Mouse (Mus musculus) liver, embryonic 15.5 days (tissue): ENCODE results near the gene Kazn. TPM values are rescaled to one million over a fixed set of nuclear protein-coding genes. Genes with fewer than 3 reads are reported as not detected.

ENCODE experiments used
- ATAC-seq: fragments of 200-750 bp; cut with Nextera tagmentation; 2 replicates; pipeline ENCODE4 v1.8.0; 2017; ENCODE audit warnings: moderate number of reproducible peaks, mild to moderate bottlenecking, moderate library complexity; ENCODE audit not compliant: insufficient read depth
- H3K27ac ChIP-seq: fragments of 300-500 bp; sonication (generic); replicated peaks from 2 replicates; pipeline ENCODE4 v1.5.1; 2015; ENCODE audit warnings: mild to moderate bottlenecking, inconsistent platforms
- H3K27me3 ChIP-seq: fragments of 300-500 bp; sonication (generic); 2 replicates; pipeline ENCODE4 v1.6.1; 2015; ENCODE audit warnings: mild to moderate bottlenecking, inconsistent platforms
- H3K36me3 ChIP-seq: fragments of 300-500 bp; sonication (generic); replicated peaks from 2 replicates; pipeline ENCODE4 v1.6.1; 2015; ENCODE audit warnings: moderate library complexity, mild to moderate bottlenecking, inconsistent platforms
- H3K4me1 ChIP-seq: fragments of 300-500 bp; sonication (generic); replicated peaks from 2 replicates; pipeline ENCODE4 v1.6.1; 2015; ENCODE audit warnings: inconsistent platforms
- H3K4me2 ChIP-seq: fragments of 300-500 bp; sonication (generic); 2 replicates; pipeline ENCODE4 v1.6.1; 2015; ENCODE audit warnings: moderate library complexity, mild to moderate bottlenecking, inconsistent platforms
- H3K4me3 ChIP-seq: fragments of 300-500 bp; sonication (generic); replicated peaks from 2 replicates; pipeline ENCODE4 v1.5.1; 2015; ENCODE audit warnings: mild to moderate bottlenecking, inconsistent platforms
- H3K9ac ChIP-seq: fragments of 300-500 bp; sonication (generic); 2 replicates; pipeline ENCODE4 v1.6.1; 2015; ENCODE audit warnings: moderate library complexity, mild to moderate bottlenecking, inconsistent platforms
- H3K9me3 ChIP-seq: fragments of 300-500 bp; sonication (generic); replicated peaks from 2 replicates; pipeline ENCODE4 v1.6.1; 2016; ENCODE audit warnings: inconsistent platforms
- WGBS: fragments of 180-500 bp; shearing (Covaris S2); methylation state at CpG from one replicate; pipeline ENCODE4 v1.1.7; 2015; ENCODE audit warnings: mixed read lengths; ENCODE audit not compliant: insufficient replicate concordance; 5-methylcytosine and 5-hydroxymethylcytosine counted together
- polyA plus RNA-seq: library from polyadenylated mRNA; unstranded; fragments of >200 nt; fragmentation: Nextera tagmentation; extraction: Ambion mirVana; gene quantifications from 2 replicates; pipeline ENCODE4 v1.2.1, GENCODE M21; 2015

Gene Kazn
- polyA plus RNA-seq, 1 experiment from 2014 or later = 0.70 TPM

DNA sequence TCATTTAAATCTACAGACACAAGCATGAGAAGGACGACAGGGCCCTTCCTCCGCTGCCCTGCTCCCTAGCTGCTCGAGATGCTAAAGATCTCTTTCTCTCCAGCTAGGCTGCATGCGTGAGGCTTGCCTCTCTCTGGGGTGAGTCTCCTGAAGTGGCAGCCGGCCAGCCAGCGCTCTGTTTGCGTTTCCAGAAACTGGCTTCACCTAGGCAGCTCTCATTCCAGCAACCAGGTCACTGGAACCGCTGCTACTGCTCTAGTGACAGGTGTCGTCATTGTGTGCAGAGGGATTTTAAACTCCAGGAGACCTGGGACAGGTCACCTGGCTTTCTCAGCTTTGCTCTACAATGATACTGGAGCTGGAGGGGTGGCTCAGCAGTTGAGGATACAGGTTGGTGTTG, 76.5 kb downstream of the Kazn start:
- Histone ChIP-seq H3K4me3 (no peak overlapping the region), H3K27ac (no peak overlapping the region), H3K27me3 (no peaks in the 10 kb centered on the region), H3K9me3 (no peaks in the 10 kb centered on the region), H3K9ac (no peak overlapping the region), H3K36me3 (no peaks in the 10 kb centered on the region), H3K4me1 (peaks cover 10% of the 10 kb centered on the region; the same call in 1 of the 2 replicates), H3K4me2 (no peak overlapping the region)
- 64% methylated on average over 9 of the region's 9 CpGs for WGBS
- ATAC-seq = peak; percentile 36; the same call in 1 of the 2 replicates

DNA sequence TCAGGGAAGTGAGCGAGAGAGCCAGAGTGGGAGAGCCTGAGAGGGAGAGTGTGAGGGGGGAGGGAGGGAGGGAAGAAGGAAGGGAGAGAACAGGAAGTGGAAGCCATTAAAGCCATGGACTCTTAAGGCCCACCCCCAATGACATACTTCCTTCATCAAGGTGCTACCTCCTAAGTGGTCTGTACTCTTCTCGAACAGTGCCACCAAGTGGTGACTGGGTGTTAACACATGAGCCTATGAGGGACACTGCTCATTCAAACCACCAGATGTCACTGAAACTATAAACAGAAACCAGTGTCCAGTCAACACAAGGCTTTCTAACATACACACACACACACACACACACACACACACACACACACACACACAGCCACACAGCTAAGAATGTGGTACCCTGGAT, 77.1 kb downstream of the Kazn start:
- Histone ChIP-seq H3K9ac (no peak overlapping the region), H3K36me3 (no peaks in the 10 kb centered on the region), H3K27me3 (no peaks in the 10 kb centered on the region), H3K4me1 (peaks cover 10% of the 10 kb centered on the region; the same call in 1 of the 2 replicates), H3K4me3 (no peak overlapping the region), H3K9me3 (no peaks in the 10 kb centered on the region), H3K4me2 (no peak overlapping the region), H3K27ac (no peak overlapping the region)
- 72% methylated on average over 2 of the region's 2 CpGs for WGBS
- no peak for ATAC-seq

DNA sequence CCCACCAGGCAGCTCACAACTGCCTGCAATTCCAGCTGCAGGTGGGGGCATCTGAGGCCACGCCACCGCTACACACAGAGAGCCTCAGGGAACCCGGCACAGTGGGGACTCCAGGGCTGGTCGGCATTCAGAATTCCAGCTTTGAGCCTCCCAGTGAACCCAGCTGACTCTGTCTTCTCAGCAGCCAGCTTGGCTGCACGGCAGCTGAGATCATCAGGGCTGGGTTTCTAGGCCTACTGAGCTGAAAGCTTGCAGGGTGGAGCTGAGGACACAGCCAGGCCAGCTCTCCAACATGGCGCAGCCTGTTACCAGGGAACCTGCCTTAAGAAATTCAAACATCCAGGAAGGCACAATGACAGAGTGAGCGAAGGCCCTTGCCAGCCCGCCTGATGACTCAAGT, 79.2 kb downstream of the Kazn start:
- Histone ChIP-seq H3K9ac (no peak overlapping the region), H3K4me3 (no peak overlapping the region), H3K4me1 (no peaks in the 10 kb centered on the region), H3K9me3 (no peaks in the 10 kb centered on the region), H3K27me3 (no peaks in the 10 kb centered on the region), H3K4me2 (no peak overlapping the region), H3K36me3 (no peaks in the 10 kb centered on the region), H3K27ac (no peak overlapping the region)
- ATAC-seq = no peak
- 63% methylated on average over 8 of the region's 8 CpGs for WGBS

DNA sequence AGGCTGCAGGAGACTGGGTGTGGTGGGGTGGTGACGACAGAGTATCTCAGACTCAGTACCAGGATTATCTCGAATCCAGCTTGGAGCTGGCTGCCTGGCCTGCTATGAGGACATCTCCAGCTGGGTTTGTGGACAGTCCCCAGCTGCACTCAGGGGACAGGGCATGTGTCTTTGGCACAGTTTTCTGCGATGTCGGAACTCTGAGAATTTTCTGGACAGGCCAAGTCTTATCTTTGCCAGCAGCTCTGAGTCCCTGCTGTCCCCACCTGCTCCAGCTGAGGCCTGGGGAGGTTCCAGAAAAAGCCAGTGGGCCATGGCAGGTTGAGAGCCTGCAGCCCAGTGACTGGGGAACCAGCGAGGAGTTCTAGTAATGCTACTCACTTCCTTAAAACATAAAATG, 82.7 kb downstream of the Kazn start:
- Histone ChIP-seq H3K9me3 (no peaks in the 10 kb centered on the region), H3K27ac (no peak overlapping the region), H3K4me2 (no peak overlapping the region), H3K36me3 (no peaks in the 10 kb centered on the region), H3K9ac (no peak overlapping the region), H3K4me3 (no peak overlapping the region), H3K27me3 (no peaks in the 10 kb centered on the region), H3K4me1 (no peaks in the 10 kb centered on the region)
- no peak for ATAC-seq
- 64% methylated on average over 5 of the region's 5 CpGs for WGBS

DNA sequence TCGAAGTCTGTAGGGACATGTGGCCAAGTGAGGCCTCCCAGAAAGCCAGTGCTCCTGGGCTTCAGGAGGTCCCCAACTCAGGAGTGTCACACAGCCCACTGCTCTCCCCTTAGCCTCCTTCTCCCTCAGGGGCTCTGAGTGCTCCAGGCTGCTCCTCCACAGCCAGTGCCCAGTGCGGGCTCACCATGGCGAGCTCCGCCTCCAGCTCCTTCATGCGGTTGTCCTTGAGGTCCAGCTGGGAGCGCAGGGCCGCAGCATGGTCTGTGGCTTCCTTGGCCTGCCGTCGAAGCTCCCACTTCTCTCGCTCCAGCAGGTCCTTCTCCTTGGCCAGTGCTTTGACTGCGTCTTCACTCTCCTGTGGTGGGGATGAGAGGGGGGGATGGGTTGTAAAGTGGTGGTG, 85.0 kb downstream of the Kazn start:
- Histone ChIP-seq H3K27ac (no peak overlapping the region), H3K9ac (no peak overlapping the region), H3K36me3 (no peaks in the 10 kb centered on the region), H3K9me3 (no peaks in the 10 kb centered on the region), H3K4me2 (no peak overlapping the region), H3K27me3 (no peaks in the 10 kb centered on the region), H3K4me3 (no peak overlapping the region), H3K4me1 (no peaks in the 10 kb centered on the region)
- 77% methylated on average over 11 of the region's 11 CpGs for WGBS
- ATAC-seq = no peak

DNA sequence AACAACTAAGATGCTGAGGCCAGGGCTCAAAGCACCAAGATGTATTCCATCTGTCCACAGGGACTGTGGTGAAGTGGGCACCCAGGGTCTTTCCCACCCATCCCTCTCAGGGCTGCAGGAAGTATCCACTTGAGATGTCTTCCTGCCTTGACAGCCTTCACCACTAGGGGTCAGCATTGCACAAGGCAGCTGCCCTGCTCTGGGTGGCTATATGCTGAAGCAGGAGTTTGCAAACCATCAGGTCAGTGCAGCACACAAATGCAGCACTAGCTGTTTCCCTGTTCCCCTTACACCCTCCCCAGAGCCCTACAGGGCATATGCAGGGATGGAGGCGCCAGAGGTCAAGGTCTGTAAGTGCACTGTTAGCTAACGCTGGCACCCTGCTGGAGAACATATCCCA, 85.7 kb downstream of the Kazn start:
- Histone ChIP-seq H3K9ac (no peak overlapping the region), H3K4me1 (no peaks in the 10 kb centered on the region), H3K4me3 (no peak overlapping the region), H3K27ac (no peak overlapping the region), H3K9me3 (no peaks in the 10 kb centered on the region), H3K36me3 (no peaks in the 10 kb centered on the region), H3K27me3 (no peaks in the 10 kb centered on the region), H3K4me2 (no peak overlapping the region)
- WGBS = 17% methylated on average over 2 of the region's 2 CpGs
- peak; percentile 45 for ATAC-seq

DNA sequence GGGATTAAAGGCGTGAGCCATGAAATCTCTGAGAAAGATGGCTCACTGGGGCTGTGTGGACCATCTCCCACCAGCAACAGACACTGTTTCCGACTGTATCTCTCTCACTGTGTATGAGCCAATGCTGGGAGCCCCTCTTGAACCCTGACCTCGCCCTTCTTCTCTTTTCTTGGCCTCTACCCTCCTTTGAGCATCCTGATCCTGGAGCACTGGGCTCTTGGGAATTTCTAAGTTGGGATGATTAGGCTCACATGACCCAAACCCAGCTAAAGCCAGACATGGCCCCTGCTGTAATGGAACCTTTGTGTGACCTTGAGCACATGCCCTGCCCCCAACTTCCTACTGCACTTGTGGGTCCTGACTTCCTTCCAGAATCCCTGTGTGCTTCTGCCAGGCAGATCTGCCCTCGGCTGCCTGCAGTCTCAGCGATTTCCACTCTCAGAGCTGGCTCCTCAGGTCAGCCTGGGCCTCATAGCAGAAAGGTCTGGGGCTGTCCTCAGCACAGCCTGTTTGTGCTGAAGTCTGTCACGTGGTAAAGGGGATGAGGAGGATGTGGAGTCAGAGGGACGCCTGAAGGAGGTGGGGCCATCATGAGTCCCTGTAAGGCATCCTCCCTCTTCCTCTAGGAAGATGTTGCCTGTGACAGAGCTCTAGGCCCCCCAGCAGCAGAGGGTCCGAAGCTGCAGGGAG, 86.3 kb downstream of the Kazn start:
- ATAC-seq = peak; percentile 64
- Histone ChIP-seq H3K4me1 (no peaks in the 10 kb centered on the region), H3K9me3 (no peaks in the 10 kb centered on the region), H3K9ac (no peak overlapping the region), H3K27ac (no peak overlapping the region), H3K27me3 (no peaks in the 10 kb centered on the region), H3K36me3 (no peaks in the 10 kb centered on the region), H3K4me2 (no peak overlapping the region), H3K4me3 (no peak overlapping the region)
- 31% methylated on average over 8 of the region's 8 CpGs for WGBS

DNA sequence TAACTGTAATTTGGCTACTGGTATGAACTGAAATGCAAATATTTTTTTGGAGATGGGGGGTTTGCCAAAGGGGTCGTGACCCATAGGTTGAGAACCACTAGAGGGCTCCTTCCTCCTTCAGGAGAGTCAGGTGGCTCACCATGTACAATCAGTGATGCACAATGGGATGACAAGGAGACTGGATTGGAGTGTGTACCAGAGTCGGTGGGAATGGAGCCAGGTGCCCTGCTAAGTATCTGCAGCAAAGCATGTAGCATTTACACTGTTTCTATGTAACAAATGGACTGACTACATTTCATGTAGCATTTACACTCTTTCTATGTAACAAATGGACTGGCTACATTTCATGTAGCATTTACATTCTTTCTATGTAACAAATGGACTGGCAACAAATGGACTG, 89.1 kb downstream of the Kazn start:
- H3K27me3 ChIP-seq = no peaks in the 10 kb centered on the region
- no peaks in the 10 kb centered on the region for H3K36me3 ChIP-seq
- no peak overlapping the region for H3K4me3 ChIP-seq
- H3K4me1 ChIP-seq = no peaks in the 10 kb centered on the region
- 32% methylated on average over 2 of the region's 2 CpGs for WGBS
- H3K9ac ChIP-seq = no peak overlapping the region
- H3K9me3 ChIP-seq = no peaks in the 10 kb centered on the region
- ATAC-seq = no peak
- no peak overlapping the region for H3K4me2 ChIP-seq
- no peak overlapping the region for H3K27ac ChIP-seq

DNA sequence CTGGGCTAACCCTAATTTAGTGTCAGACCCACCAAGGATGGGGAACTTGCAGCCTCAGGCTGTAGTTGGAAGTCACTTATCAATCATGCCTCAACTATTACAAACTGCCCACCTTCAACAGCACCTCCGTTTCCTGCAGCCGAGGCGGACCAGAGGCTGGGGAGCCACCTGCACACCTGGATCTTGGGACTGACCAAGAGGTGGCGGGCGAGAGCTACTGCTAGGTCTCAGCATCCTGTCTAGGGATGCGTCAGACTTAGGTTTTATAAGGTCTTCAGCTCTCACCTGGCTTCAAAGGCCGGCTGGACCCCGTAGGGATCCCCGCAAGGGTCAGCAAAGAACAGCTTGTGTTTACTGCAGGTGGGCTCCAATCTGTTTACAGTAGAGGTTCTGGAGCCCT, 90.0 kb downstream of the Kazn start:
- WGBS = 62% methylated on average over 9 of the region's 9 CpGs
- no peak overlapping the region for H3K27ac ChIP-seq
- no peaks in the 10 kb centered on the region for H3K9me3 ChIP-seq
- no peak overlapping the region for H3K4me3 ChIP-seq
- H3K4me2 ChIP-seq = no peak overlapping the region
- H3K4me1 ChIP-seq = no peaks in the 10 kb centered on the region
- H3K36me3 ChIP-seq = no peaks in the 10 kb centered on the region
- no peak for ATAC-seq
- H3K9ac ChIP-seq = no peak overlapping the region
- H3K27me3 ChIP-seq = no peaks in the 10 kb centered on the region

DNA sequence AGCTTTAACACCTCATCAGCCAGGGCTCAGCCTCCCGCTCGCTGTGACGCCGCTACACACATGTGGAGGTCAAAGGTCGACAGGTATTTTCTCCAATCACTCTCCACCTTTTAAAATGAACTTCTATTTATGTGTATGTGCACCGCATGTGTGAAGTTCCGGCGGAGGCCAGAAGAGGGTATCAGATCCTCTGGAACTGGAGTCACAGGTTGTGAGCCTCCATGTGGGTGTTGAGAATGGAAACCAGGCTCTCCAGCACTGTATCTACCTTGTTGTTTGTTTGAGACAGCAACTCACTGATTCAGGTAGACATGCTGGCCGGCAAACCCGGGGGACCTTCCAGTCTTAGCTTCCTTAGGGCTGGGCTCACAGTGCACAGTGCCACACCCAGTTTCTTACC, 91.5 kb downstream of the Kazn start:
- H3K4me3 ChIP-seq = no peak overlapping the region
- H3K9me3 ChIP-seq = no peaks in the 10 kb centered on the region
- H3K4me1 ChIP-seq = no peaks in the 10 kb centered on the region
- no peak for ATAC-seq
- H3K27me3 ChIP-seq = no peaks in the 10 kb centered on the region
- no peak overlapping the region for H3K9ac ChIP-seq
- no peaks in the 10 kb centered on the region for H3K36me3 ChIP-seq
- WGBS = 72% methylated on average over 10 of the region's 10 CpGs
- no peak overlapping the region for H3K27ac ChIP-seq
- no peak overlapping the region for H3K4me2 ChIP-seq

DNA sequence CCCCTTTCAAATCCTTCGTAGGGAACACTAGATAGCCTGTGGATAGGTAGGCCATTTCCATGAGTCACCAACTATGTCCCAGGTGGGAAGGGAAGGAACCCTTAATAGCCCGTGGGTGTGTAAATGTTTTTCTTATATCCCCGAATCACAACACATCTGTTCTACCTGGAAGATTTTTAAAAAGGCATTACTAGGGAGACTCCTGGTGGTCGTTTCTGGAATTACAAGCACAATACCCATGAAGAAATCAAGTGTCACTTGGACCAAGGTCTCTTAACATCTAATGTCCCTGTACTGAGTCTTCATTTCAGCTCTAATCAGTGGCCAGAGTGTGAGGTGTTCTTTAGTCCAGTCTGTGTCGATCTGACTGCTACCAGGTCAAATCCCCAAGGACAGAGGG, 95.1 kb downstream of the Kazn start:
- no peak for ATAC-seq
- no peaks in the 10 kb centered on the region for H3K36me3 ChIP-seq
- no peaks in the 10 kb centered on the region for H3K27me3 ChIP-seq
- no peaks in the 10 kb centered on the region for H3K9me3 ChIP-seq
- H3K4me2 ChIP-seq = no peak overlapping the region
- whole genome bisulfite sequencing = 34% methylated on average over 5 of the region's 5 CpGs
- no peak overlapping the region for H3K27ac ChIP-seq
- H3K9ac ChIP-seq = no peak overlapping the region
- H3K4me3 ChIP-seq = no peak overlapping the region
- no peaks in the 10 kb centered on the region for H3K4me1 ChIP-seq

DNA sequence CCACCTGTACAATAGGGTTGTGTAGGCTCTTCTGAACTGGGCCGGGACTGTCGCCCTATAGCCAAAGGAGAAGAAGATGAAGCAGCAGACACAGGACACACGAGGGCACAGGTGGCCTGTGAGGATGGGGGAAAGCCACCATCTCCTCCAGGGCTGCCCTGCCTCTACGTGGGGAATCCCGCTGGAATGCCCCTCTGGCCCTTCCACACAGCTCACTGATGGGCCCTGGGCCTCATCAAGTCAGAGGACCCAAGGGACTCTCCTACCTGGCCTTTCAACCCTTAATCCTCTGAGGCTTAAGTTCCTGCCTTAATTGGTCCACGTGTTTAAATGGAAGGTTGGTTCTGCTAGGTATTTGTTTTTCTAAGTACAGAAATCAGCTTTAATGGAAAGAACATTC, 95.9 kb downstream of the Kazn start:
- Histone ChIP-seq H3K4me2 (no peak overlapping the region), H3K9me3 (no peaks in the 10 kb centered on the region), H3K4me3 (no peak overlapping the region), H3K4me1 (no peaks in the 10 kb centered on the region), H3K9ac (no peak overlapping the region), H3K36me3 (no peaks in the 10 kb centered on the region), H3K27ac (no peak overlapping the region), H3K27me3 (no peaks in the 10 kb centered on the region)
- 61% methylated on average over 6 of the region's 6 CpGs for WGBS
- no peak for ATAC-seq
